Mouse (Mus musculus) gastrocnemius, adult 18-20 months (tissue): ENCODE data around the gene Tecr. TPM values are rescaled to one million over a fixed set of nuclear protein-coding genes. Genes with fewer than 3 reads are reported as not detected.
A peak's percentile ranks its signal among the peaks of the same experiment; 100 is the strongest.
"Not testable (repeated sequence)": the region's sequence is repeated elsewhere in the genome, so short reads cannot be mapped to it uniquely, and the experiment has no call there.

ENCODE experiments used
- DNase-seq: peaks from one replicate; pipeline ENCODE4 v3.0.0; 2021; ENCODE audit warnings: low spot score
- total RNA-seq, 2 experiments: library from RNA; stranded (reverse); gene quantifications; 2 replicates each; pipeline ENCODE4 v1.2.3; 2021

Tecr gene
- total RNA-seq, 2 experiments from 2014 or later: 512 to 541 TPM

- DNase-seq: no peak
Measured at GRCm38 (mm10) chr8:83584771-83585170, 23.0 kb downstream of the Tecr start.

GRCm38 (mm10) chr8:83583236-83583635 lies 24.5 kb downstream of the Tecr start:
- no peak for DNase-seq

- DNase-seq: no peak
Measured at GRCm38 (mm10) chr8:83582226-83582625, 25.5 kb downstream of the Tecr start.

- peak; percentile 76 for DNase-seq
Measured at GRCm38 (mm10) chr8:83580826-83581225, 26.9 kb downstream of the Tecr start.

GRCm38 (mm10) chr8:83579676-83580075 lies 28.1 kb downstream of the Tecr start:
- DNase-seq: no peak

- no peak for DNase-seq
Measured at GRCm38 (mm10) chr8:83578131-83579055, 29.4 kb downstream of the Tecr start.

GRCm38 (mm10) chr8:83577384-83577791 lies 30.4 kb downstream of the Tecr start:
- DNase-seq: no peak

- no peak for DNase-seq
Measured at GRCm38 (mm10) chr8:83576921-83577320, 30.9 kb downstream of the Tecr start.

- DNase-seq: no peak
Measured at GRCm38 (mm10) chr8:83576516-83576895, 31.3 kb downstream of the Tecr start.

GRCm38 (mm10) chr8:83575561-83576515 lies 31.9 kb downstream of the Tecr start:
- DNase-seq: peak; percentile 88

GRCm38 (mm10) chr8:83574631-83575315 lies 33.0 kb downstream of the Tecr start:
- DNase-seq: peak; percentile 82

- DNase-seq: peak; percentile 68
Measured at GRCm38 (mm10) chr8:83573140-83573875, 34.5 kb downstream of the Tecr start.

- DNase-seq: no peak
Measured at GRCm38 (mm10) chr8:83572246-83572812, 35.4 kb downstream of the Tecr start.

GRCm38 (mm10) chr8:83571791-83572190 lies 36.0 kb downstream of the Tecr start:
- no peak for DNase-seq

GRCm38 (mm10) chr8:83571001-83571340 lies 36.8 kb downstream of the Tecr start:
- not testable (repeated sequence) for DNase-seq

- DNase-seq: no peak
Measured at GRCm38 (mm10) chr8:83570272-83571000, 37.3 kb downstream of the Tecr start.

GRCm38 (mm10) chr8:83569165-83569564 lies 38.6 kb downstream of the Tecr start:
- DNase-seq: no peak

GRCm38 (mm10) chr8:83568755-83569154 lies 39.0 kb downstream of the Tecr start:
- no peak for DNase-seq

GRCm38 (mm10) chr8:83568128-83568527 lies 39.6 kb downstream of the Tecr start:
- no peak for DNase-seq

- DNase-seq: no peak
Measured at GRCm38 (mm10) chr8:83567668-83568067, 40.1 kb downstream of the Tecr start.
